Mouse (Mus musculus) MEL (cell line): ENCODE data around the gene Arhgap4.

Experiments used
- CHD2 ChIP-seq: IDR thresholded peaks from 2 replicates; pipeline ENCODE4 v1.6.1; 2011; ENCODE audit warnings: low read length, improper control_type of control experiment
- CTCF ChIP-seq, 3 experiments: IDR thresholded peaks in 2 of 3; conservative IDR thresholded peaks in 1 of 3; 2 replicates each; pipeline ENCODE4 v1.5.1; 2011 to 2012; ENCODE audit warnings: low read length in 3 of 3, low read depth in 2 of 3, mild to moderate bottlenecking in 2 of 3, improper control_type of control experiment in 1 of 3, inconsistent platforms in 1 of 3, mixed read lengths in 1 of 3, moderate library complexity in 1 of 3; ENCODE audit not compliant: control insufficient read depth in 1 of 3, insufficient read depth in 1 of 3, poor library complexity in 1 of 3, severe bottlenecking in 1 of 3
- EP300 ChIP-seq, 2 experiments: IDR thresholded peaks; 2 replicates each; pipeline ENCODE4 v1.6.1; 2011; ENCODE audit warnings: improper control_type of control experiment in 2 of 2, low read length in 2 of 2, low read depth in 1 of 2, mild to moderate bottlenecking in 1 of 2
- GABPA ChIP-seq: IDR thresholded peaks from 2 replicates; pipeline ENCODE4 v1.6.1; 2012; ENCODE audit warnings: low read depth, mild to moderate bottlenecking, inconsistent platforms, low read length, improper control_type of control experiment, moderate library complexity
- GATA1 ChIP-seq: IDR thresholded peaks from 2 replicates; pipeline ENCODE4 v1.6.1; 2011; ENCODE audit warnings: low read depth, low read length, improper control_type of control experiment
- MAX ChIP-seq: IDR thresholded peaks from 2 replicates; pipeline ENCODE4 v1.6.1; 2011; ENCODE audit warnings: low read length, improper control_type of control experiment
- MYB ChIP-seq: IDR thresholded peaks from 2 replicates; pipeline ENCODE4 v1.6.1; 2011; ENCODE audit warnings: mild to moderate bottlenecking, low read depth, low read length, improper control_type of control experiment
- NRF1 ChIP-seq: IDR thresholded peaks from 2 replicates; pipeline ENCODE4 v1.6.1; 2014; ENCODE audit warnings: low read depth, mild to moderate bottlenecking, inconsistent platforms, low read length, improper control_type of control experiment, moderate library complexity; ENCODE audit not compliant: poor library complexity, insufficient read depth, severe bottlenecking
- RCOR1 ChIP-seq: IDR thresholded peaks from 2 replicates; pipeline ENCODE4 v1.6.1; 2012; ENCODE audit warnings: low read depth, mild to moderate bottlenecking, inconsistent platforms, low read length, improper control_type of control experiment
- USF2 ChIP-seq, 2 experiments: IDR thresholded peaks; 2 replicates each; pipeline ENCODE4 v1.6.1; 2011 to 2012; ENCODE audit warnings: improper control_type of control experiment in 2 of 2, low read length in 2 of 2, borderline replicate concordance in 1 of 2, inconsistent platforms in 1 of 2, low read depth in 1 of 2, mild to moderate bottlenecking in 1 of 2; ENCODE audit not compliant: insufficient read depth in 1 of 2

GRCm38 (mm10) chrX:73942294-73942693, 20.6 kb upstream of the Arhgap4 start:
- TF ChIP-seq USF2 (IDR thresholded peaks at IDR 0.05; ENCODE audit: borderline replicate concordance in 1 of 2, insufficient read depth in 1 of 2, low read depth in 1 of 2, low read length in 2 of 2): no peak
- no peak for TF ChIP-seq GATA1
- TF ChIP-seq CHD2: no peak
- TF ChIP-seq MYB: no peak
- TF ChIP-seq CTCF (IDR thresholded peaks at IDR 0.05 in 2 of 3, conservative IDR thresholded peaks at IDR 0.05 in 1 of 3; ENCODE audit: control insufficient read depth in 1 of 3, insufficient read depth in 1 of 3, low read depth in 2 of 3, low read length in 3 of 3, poor library complexity in 1 of 3, severe bottlenecking in 1 of 3): no peak
- TF ChIP-seq RCOR1: no peak
- TF ChIP-seq EP300 (IDR thresholded peaks at IDR 0.05; ENCODE audit: low read depth in 1 of 2, low read length in 2 of 2): no peak
- no peak for TF ChIP-seq GABPA
- TF ChIP-seq NRF1: no peak
- no peak for TF ChIP-seq MAX
